Mouse (Mus musculus): ENCODE data around the gene Tmem170b. TPM values are rescaled to one million over a fixed set of nuclear protein-coding genes. Genes with fewer than 3 reads are reported as not detected.

Gene Tmem170b
- total RNA-seq, 2 experiments from 2014 or later: 88.6 to 91.0 TPM

DNA sequence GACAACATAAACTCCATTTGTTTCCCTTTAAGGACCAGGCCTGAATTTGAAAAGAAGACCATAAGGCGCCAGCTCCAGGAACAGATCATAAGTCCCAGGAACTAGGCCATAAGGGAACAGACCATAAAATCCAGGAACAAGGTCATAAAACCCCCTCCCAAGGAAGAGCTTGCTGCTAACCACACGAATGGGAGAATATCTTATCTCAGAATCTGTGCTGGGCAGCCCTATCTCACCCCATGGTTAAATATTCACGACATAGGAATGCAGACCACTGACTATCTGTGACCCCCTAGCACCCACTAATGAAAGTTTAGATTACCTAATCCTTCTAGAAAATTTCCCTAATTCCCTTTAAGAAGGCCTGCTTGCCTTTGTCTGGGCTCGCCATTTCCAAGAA is 20.8 kb upstream of the Tmem170b start:
- no peak overlapping the region for H3K27ac ChIP-seq
- TF ChIP-seq CTCF (conservative IDR thresholded peaks at IDR 0.05): no peak
- DNase-seq (ENCODE audit: low spot score in 2 of 2): no peak

DNA sequence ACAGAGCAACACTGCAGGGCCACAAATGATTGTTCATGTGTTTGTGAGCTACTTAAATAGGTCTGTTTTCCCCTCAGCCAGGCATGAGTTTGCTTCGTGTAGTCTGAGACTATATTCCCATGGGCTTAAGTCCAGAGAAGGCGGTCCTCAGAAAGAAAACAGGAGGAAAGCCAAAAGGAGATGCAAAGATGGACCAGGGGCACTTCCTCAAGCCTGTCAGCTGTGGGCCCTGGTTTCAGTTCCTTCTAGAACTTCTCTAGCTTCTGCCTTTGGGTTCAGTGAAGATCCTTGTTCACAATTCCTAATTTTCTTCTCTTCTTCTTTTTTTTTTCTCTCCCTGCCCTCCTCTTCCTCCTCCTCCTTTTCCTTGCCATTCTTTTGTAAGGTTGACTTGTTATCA is 9.0 kb upstream of the Tmem170b start:
- Histone ChIP-seq H3K27ac (no peak overlapping the region), H3K4me3 (no peak overlapping the region)
- TF ChIP-seq CTCF (conservative IDR thresholded peaks at IDR 0.05): no peak
- DNase-seq (ENCODE audit: low spot score in 2 of 2): no peak

More for the DNA sequence above, 20.8 kb upstream of the Tmem170b start:
- H3K4me3 ChIP-seq: no peak overlapping the region

DNA sequence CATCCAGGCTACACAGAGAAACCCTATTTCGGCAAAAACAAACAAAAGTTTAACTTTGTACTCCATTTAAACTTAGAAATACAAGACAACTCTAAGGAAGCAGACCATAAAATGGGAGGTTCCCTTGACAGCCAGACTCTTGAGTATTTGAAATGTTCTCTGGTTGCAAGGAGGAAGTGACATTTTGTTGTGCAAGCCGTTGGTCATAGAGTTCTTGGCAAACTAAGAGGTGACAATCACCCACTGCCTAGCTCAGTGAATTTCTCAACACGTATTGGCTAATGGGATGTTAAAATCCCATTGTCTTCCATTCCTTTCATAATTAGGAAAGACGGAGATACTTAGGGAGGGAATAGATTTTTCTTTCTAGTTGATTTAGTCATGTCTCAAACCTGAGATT is 5.7 kb upstream of the Tmem170b start:
- TF ChIP-seq CTCF (conservative IDR thresholded peaks at IDR 0.05): no peak
- no peak for DNase-seq (ENCODE audit: low spot score in 2 of 2)
- Histone ChIP-seq H3K4me3 (no peak overlapping the region), H3K27ac (no peak overlapping the region; the same call in 1 of the 2 replicates)

DNA sequence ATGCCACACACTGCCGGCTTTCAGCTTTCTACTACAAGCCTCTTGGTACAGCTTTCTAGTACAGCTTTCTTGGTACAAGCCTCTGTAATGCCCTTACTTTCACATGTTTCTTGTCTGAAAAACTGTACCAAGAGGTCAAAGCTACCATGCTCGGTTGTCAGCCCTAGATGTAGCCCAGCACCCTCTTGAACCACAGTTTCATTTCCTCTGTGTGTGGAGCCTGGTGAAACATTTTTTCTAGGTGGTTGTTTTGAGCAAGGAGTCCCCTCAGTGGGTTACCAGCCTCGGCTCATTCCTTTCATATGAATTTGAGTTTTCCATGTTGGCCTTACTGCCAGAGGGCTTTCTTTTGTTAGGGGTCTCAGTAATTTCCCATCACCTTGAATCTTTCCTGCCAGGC is 4.7 kb upstream of the Tmem170b start:
- H3K4me3 ChIP-seq: no peak overlapping the region
- TF ChIP-seq CTCF (conservative IDR thresholded peaks at IDR 0.05): no peak
- no peak for DNase-seq (ENCODE audit: low spot score in 2 of 2)
- no peak overlapping the region for H3K27ac ChIP-seq

DNA sequence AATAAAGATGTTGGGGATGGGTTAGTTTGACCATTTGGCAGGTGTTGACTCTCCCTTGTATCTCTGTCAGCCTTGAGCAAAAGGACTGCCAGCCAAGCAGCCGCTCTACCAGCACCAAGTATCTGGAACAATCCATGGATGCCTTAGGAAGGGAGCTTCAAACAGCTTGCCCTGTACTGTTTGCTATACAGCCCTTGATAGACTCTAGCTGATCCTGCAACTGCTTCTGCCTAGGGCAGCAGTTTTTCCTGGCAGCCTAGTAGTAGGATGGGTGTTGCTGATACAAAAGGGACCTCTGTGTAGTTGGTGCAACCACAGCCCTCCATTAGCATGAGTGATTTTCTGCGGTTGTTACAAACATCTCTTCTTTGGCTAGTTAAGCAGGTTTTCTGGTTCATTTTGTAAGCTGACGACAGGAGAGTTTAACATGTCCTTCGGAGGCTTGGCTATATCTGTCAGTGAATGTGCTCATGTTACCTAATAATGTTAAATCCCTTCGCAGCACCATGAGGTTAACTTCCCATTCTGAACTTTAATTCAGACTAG is 1.7 kb upstream of the Tmem170b start:
- Histone ChIP-seq H3K27ac (peak overlapping the region; percentile 18; the same call in 1 of the 2 replicates), H3K4me3 (no peak overlapping the region)
- DNase-seq (ENCODE audit: low spot score in 2 of 2): no peak
- no peak for TF ChIP-seq CTCF (conservative IDR thresholded peaks at IDR 0.05)

DNA sequence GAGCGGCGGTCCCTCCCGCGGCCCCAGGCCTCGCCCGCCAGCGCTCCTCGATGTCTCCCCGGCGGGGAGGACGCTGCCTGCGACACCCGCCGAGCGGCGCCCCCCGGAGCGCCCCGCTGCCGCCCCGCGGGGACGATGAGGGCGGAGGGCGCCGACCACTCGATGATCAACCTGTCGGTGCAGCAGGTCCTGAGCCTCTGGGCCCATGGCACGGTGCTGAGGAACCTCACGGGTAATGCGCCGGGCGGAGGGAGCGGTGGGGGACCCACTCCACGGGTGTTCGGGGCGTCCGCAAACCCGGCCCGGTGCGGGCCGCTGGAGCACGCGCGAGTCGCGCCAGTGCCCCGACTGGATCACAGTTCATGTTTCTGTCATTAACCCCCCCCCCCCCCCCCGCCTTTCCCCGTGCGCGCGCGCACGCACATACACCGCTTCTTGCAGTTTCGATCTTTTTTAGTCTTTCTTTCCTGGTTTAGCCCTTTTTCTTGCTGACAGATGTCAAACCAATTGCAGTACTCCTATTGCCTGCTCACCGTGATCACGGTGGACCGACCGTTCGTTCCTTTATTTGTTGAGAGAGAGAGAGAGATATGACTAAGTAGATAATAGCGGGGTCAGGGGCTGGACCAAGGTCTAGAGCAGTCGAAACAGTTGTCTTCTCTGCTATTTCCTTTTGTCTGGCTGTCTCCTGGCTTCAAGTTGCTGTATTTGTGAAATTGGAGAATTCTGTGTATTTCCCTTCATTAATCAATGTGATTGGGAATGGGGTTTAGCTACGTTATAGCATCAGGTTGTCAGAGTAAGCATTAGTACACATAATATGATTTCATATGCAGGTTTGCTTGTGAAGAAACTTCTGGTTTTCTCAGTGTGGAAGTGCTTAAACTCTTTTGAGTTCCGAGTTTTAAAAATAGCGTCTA is 634 bp downstream of the Tmem170b start:
- Histone ChIP-seq H3K27ac (peak overlapping the region; percentile 98), H3K4me3 (peak overlapping the region; percentile 83)
- TF ChIP-seq CTCF (conservative IDR thresholded peaks at IDR 0.05): no peak
- DNase-seq (ENCODE audit: low spot score in 2 of 2): peak in 1 of 2 experiments; percentile 51

DNA sequence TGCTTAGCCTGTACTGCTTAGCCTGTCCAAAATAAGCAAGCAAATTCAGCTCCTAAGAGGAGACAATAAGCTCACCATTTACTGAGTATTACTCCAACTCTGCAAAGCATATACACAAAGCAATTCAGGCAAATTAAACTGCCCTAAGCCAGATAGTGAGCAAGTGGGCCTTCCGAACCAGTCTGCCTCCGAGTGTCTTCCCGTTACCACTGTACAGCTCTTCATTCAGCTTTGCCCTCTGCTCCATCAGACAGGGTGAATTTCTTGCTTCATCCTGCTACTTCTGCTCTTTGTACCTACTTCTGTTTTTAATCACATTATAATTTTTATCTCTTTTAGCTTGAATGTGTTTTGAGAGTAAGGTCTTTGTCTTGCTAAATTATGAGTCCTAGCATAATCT is 1.9 kb downstream of the Tmem170b start:
- peak overlapping the region; percentile 98 for H3K27ac ChIP-seq
- H3K4me3 ChIP-seq: peak overlapping the region; percentile 83
- DNase-seq (ENCODE audit: low spot score in 2 of 2): no peak
- no peak for TF ChIP-seq CTCF (conservative IDR thresholded peaks at IDR 0.05)

DNA sequence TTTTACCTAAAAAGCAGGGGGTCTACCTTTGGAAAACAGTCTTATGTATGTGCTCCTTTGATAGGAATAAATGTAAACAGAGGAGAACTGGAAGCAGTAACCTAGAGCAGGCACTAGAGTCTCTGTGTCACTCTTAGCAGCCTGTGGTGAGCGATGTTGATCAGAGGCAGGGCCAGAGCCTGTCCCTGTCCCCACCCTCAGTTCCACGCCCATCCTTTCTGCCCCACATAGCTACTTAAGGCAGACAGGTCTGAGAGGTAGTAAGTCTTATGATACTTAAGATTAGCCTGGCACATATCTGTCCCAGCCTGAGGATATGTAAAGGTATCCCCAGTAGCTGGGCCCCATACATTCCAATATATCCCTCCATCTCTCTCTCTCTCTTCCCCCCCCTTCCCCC is 2.9 kb downstream of the Tmem170b start:
- no peak overlapping the region; the same call in 1 of the 2 replicates for H3K4me3 ChIP-seq
- no peak for TF ChIP-seq CTCF (conservative IDR thresholded peaks at IDR 0.05)
- H3K27ac ChIP-seq: peak overlapping the region; percentile 98
- DNase-seq (ENCODE audit: low spot score in 2 of 2): no peak

DNA sequence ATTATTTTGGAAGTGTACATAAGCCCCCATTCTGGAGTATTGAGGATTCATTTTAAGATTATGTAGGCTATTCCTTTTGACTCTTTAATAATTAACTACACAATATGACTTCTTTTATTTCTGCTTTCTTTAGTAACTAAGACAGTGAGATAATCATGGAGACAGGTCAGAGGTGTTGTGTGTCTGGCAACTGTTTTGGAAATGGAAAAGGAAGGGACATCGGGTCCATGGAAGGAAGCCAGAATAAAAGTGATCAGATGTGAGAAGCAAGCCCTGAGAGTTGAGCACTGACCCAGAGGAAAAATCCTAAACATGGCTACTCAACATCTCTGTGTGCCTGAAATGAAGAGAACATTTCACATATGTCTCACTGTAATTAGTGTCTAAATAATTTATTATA is 5.3 kb downstream of the Tmem170b start:
- Histone ChIP-seq H3K4me3 (no peak overlapping the region), H3K27ac (peak overlapping the region; percentile 98; the same call in 1 of the 2 replicates)
- no peak for TF ChIP-seq CTCF (conservative IDR thresholded peaks at IDR 0.05)
- no peak for DNase-seq (ENCODE audit: low spot score in 2 of 2)

DNA sequence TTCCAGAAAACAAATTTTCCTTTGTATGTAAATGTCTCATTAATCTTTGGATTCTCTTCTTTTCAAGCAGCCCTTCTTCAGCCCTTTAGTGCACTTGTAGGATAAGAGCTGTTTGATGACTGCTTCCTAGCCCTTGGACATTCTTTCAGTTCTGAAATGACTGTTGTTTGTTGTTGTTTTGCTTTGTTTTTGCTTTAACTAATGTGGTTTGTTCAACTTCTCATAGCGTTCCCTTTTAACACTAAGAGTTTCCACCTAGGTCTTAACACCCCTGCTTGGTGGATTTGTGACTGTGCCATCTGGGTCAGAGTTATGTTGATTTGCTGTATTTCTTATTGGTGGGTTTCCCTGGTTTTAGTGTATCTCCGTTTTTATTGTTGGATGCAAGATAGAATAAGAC is 8.8 kb downstream of the Tmem170b start:
- TF ChIP-seq CTCF (conservative IDR thresholded peaks at IDR 0.05): no peak

DNA sequence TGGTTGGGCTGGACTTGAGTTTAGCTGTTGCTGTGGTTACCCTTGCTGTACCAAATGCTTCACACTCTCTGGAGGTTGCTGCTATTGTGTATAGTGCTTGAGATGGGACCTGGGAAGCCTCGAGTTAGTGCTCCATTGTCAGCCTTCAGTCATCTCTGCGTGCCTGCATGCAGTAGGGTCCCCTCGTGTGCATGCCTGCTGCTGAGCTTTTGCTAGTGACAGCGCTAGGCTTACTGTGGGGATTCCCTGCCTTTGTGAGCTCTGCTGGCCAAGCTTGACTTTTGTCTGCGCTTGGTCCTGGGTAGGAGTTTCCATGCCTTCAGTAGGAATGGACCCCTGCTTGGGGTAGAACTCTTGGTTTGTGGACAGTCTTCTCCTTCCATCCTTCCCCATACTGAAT is 9.3 kb downstream of the Tmem170b start:
- H3K27ac ChIP-seq: peak overlapping the region; percentile 39; the same call in 1 of the 2 replicates
- no peak for DNase-seq (ENCODE audit: low spot score in 2 of 2)
- TF ChIP-seq CTCF (conservative IDR thresholded peaks at IDR 0.05): no peak

More for the DNA sequence above, 8.8 kb downstream of the Tmem170b start:
- H3K4me3 ChIP-seq: no peak overlapping the region
- H3K27ac ChIP-seq: 0 out of 2 replicates have a peak overlapping the region, but pooled peaks have one; percentile 39
- no peak for DNase-seq (ENCODE audit: low spot score in 2 of 2)

DNA sequence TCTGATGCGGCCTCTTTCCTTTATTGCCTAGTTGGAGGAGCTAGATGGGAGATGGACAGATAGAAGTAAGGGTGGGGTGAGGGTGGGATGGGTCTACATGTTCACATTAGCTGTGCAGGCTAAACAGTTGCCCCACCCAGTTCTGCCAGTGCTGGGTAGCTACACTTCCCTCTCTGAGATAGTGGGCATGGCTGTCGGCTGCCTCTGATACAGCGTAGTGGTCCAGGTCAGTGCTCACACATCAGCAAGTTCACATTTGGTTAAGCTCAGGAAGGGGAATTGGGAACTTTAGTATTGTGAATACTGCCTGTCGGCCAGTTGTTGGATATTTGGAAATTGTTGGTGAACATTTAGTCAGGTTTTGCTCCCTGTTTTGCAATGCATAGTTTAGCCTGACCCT is 13.8 kb downstream of the Tmem170b start:
- H3K27ac ChIP-seq: peak overlapping the region; percentile 78
- H3K4me3 ChIP-seq: no peak overlapping the region
- no peak for TF ChIP-seq CTCF (conservative IDR thresholded peaks at IDR 0.05)
- no peak for DNase-seq (ENCODE audit: low spot score in 2 of 2)

More for the DNA sequence above, 9.3 kb downstream of the Tmem170b start:
- no peak overlapping the region for H3K4me3 ChIP-seq

DNA sequence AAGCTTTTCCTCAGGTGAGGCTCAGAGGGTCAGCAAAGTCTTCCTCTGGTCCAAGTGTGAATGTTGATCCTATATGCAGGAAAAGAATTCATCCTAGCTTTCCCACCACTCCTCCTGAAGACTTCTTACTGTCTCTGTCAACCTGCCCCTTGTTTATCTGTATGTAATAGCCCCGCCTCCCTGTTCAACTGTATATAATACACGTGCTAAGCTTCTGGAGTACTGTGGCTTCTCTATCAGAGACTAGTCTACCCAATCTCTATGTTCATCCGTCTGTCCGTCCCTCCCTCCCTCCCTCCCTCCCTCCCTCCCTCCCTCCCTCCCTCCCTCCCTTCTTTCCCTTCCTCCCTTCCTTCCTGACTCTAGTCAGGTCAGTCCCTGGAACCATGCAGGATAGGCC is 14.4 kb downstream of the Tmem170b start:
- peak overlapping the region; percentile 78 for H3K27ac ChIP-seq
- H3K4me3 ChIP-seq: no peak overlapping the region
- no peak for TF ChIP-seq CTCF (conservative IDR thresholded peaks at IDR 0.05)
- DNase-seq (ENCODE audit: low spot score in 2 of 2): no peak

Data from layer of hippocampus, adult 2 months (tissue).